Mouse (Mus musculus): ENCODE data around the gene Mastl.

- TF ChIP-seq CTCF (IDR thresholded peaks at IDR 0.05; ENCODE audit: extremely low read depth, insufficient read depth, insufficient read length, insufficient replicate concordance) (no peak), POLR2A (IDR thresholded peaks at IDR 0.05; ENCODE audit: low read depth, low read length) (no peak)
Observed at GRCm38 (mm10) chr2:23172305-23172704, 16.5 kb upstream of the Mastl start.
